Mouse (Mus musculus) ES-E14 (cell line): ENCODE results near the gene Tasp1.

ENCODE experiments used
- CHD2 ChIP-seq: IDR thresholded peaks from 2 replicates; pipeline ENCODE4 v1.6.1; 2014; ENCODE audit warnings: mild to moderate bottlenecking, low read depth, low read length, inconsistent platforms
- HCFC1 ChIP-seq: IDR thresholded peaks from 2 replicates; pipeline ENCODE4 v1.6.1; 2012; ENCODE audit warnings: low read length, inconsistent platforms, borderline replicate concordance; ENCODE audit not compliant: insufficient read depth
- MAFK ChIP-seq: IDR thresholded peaks from 2 replicates; pipeline ENCODE4 v1.6.1; 2014; ENCODE audit warnings: mild to moderate bottlenecking, low read depth, low read length, inconsistent platforms; ENCODE audit not compliant: insufficient read depth
- ZC3H11A ChIP-seq: IDR thresholded peaks from 2 replicates; pipeline ENCODE4 v1.6.1; 2012; ENCODE audit warnings: low read depth, mild to moderate bottlenecking, inconsistent platforms, low read length, borderline replicate concordance
- ZNF384 ChIP-seq: IDR thresholded peaks from 2 replicates; pipeline ENCODE4 v1.6.1; 2012; ENCODE audit warnings: low read depth, low read length, inconsistent platforms

DNA sequence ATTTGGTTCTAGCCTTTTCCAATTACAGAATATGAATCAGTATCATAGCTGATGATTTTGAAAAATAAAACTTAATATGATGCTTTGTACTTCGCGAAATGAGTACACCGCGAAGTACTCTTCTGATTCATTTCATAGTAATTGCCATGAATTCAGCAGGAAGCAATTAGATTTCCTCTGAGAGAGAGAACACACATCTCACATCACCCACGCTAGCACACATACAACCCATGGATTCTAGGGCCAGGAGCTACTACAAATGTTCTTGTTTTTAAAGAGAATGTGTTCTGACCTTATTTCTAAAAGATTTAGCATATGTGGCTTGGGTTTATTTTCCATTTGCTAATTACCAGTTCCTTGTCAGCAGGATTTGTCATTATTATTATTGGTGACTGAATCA, 26.8 kb upstream of the Tasp1 start:
- TF ChIP-seq ZC3H11A (no peak), MAFK (no peak), ZNF384 (no peak), CHD2 (no peak), HCFC1 (no peak)
